Mouse (Mus musculus): ENCODE results near the gene Nck2. TPM values are rescaled to one million over a fixed set of nuclear protein-coding genes. Genes with fewer than 3 reads are reported as not detected.
A peak's percentile ranks its signal among the peaks of the same experiment; 100 is the strongest.
"Not testable (repeated sequence)": the region's sequence is repeated elsewhere in the genome, so short reads cannot be mapped to it uniquely, and the experiment has no call there.

The Nck2 gene
- polyA plus RNA-seq, 1 experiment from 2014 or later: 43.0 TPM

DNA sequence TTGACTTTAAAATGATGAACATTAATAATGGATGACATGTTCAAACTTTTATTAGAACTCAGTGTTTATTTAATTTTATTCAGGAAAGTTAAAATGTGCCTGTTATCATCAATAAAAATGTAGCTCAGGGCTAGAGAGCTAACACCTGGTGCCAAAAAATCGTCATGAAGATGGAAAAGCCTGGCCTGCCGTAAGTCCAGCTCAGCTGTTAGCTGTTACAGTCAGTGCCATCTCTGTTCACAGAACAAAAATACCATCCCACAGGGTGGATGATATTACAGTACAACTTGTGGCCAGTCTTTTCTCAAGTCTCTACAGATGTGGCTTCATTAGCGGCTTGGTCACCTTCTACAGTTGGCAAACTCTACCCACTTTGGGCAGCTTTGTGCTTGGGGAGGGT is 106.1 kb downstream of the Nck2 start:
- 70% methylated on average over 3 of the region's 3 CpGs for WGBS
- H3K36me3 ChIP-seq (ENCODE audit: insufficient read depth, low read length): no peaks in the 10 kb centered on the region
- peaks cover 8% of the 10 kb centered on the region; the same call in 1 of the 2 replicates for H3K4me1 ChIP-seq (replicated peaks; ENCODE audit: insufficient read depth, low read length)
- no peak for TF ChIP-seq CTCF (IDR thresholded peaks at IDR 0.05; ENCODE audit: low read depth)
- DNase-seq (ENCODE audit: low spot score) (no peak), ATAC-seq (replicated peaks; ENCODE audit: low FRiP score, low read depth) (no peak)
- no peak overlapping the region for H3K27ac ChIP-seq
- H3K4me2 ChIP-seq (ENCODE audit: low read length): no peak overlapping the region
- H3K4me3 ChIP-seq (replicated peaks; ENCODE audit: low read depth, low read length): no peak overlapping the region
- H3K9ac ChIP-seq (ENCODE audit: low read depth, low read length): no peak overlapping the region
- no peaks in the 10 kb centered on the region for H3K9me3 ChIP-seq (replicated peaks; ENCODE audit: low read length)
- no peaks in the 10 kb centered on the region for H3K27me3 ChIP-seq (ENCODE audit: insufficient read depth, low read length)

- H3K27me3 ChIP-seq (ENCODE audit: insufficient read depth, low read length); DNase-seq (ENCODE audit: low spot score); ATAC-seq (replicated peaks; ENCODE audit: low FRiP score, low read depth); H3K27ac ChIP-seq; H3K4me2 ChIP-seq (ENCODE audit: low read length); H3K4me3 ChIP-seq (replicated peaks; ENCODE audit: low read depth, low read length); H3K36me3 ChIP-seq (ENCODE audit: insufficient read depth, low read length); H3K9ac ChIP-seq (ENCODE audit: low read depth, low read length); H3K9me3 ChIP-seq (replicated peaks; ENCODE audit: low read length); H3K4me1 ChIP-seq (replicated peaks; ENCODE audit: insufficient read depth, low read length): not testable (repeated sequence)
- 84% methylated on average over 37 of the region's 37 CpGs for WGBS
These were observed 109.8 kb downstream of the Nck2 start for GRCm38 (mm10) chr1:43553989-43554679.

DNA sequence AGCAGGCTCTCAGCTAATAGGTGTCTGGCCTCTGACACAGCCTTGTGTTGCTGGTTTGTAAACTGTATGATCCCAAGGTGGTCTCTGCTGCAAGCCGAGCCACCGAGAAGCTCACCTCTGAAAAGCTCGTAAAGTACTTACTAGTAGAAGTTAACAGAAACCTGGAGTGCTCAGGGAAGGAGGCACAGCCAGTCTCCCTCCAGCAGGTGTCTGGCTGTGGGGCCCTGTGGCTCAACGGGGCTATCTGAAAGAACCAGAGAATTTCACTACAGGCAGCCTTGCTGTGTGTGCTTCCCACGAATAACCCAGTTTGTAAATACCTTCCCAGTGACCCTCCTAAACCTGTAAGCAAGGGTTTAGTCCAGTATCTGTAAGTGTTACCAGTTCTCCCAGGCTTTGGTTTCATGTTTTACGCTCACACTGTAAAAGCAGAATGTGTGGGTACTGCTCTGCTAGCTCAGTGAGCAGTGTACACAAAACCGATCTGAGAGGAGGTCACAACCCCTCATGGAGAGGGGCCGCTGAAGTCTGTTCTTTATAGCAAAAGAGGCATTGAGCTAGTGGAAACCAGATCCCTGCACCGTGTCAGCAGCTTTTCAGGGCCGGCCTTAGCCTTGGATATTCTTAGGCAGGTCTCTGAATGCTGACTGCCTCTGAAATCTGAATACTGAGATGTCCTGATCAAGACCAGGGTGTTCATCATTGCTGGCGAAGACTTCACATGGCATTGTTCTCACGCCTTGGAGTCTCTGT is 111.0 kb downstream of the Nck2 start:
- DNase-seq (ENCODE audit: low spot score): peak; percentile 86
- no peak overlapping the region for H3K4me2 ChIP-seq (ENCODE audit: low read length)
- H3K9ac ChIP-seq (ENCODE audit: low read depth, low read length): no peak overlapping the region
- WGBS: 34% methylated on average over 12 of the region's 12 CpGs
- no peaks in the 10 kb centered on the region for H3K36me3 ChIP-seq (ENCODE audit: insufficient read depth, low read length)
- TF ChIP-seq CTCF (IDR thresholded peaks at IDR 0.05; ENCODE audit: low read depth): no peak
- H3K4me1 ChIP-seq (replicated peaks; ENCODE audit: insufficient read depth, low read length): no peaks in the 10 kb centered on the region
- H3K27me3 ChIP-seq (ENCODE audit: insufficient read depth, low read length): no peaks in the 10 kb centered on the region
- H3K27ac ChIP-seq: peak overlapping the region; percentile 47; the same call in 1 of the 2 replicates
- no peaks in the 10 kb centered on the region for H3K9me3 ChIP-seq (replicated peaks; ENCODE audit: low read length)
- H3K4me3 ChIP-seq (replicated peaks; ENCODE audit: low read depth, low read length): no peak overlapping the region
- ATAC-seq (replicated peaks; ENCODE audit: low FRiP score, low read depth): peak; percentile 76

- TF ChIP-seq CTCF (IDR thresholded peaks at IDR 0.05; ENCODE audit: low read depth): no peak
- H3K36me3 ChIP-seq (ENCODE audit: insufficient read depth, low read length): no peaks in the 10 kb centered on the region
- H3K27ac ChIP-seq: no peak overlapping the region
- H3K9ac ChIP-seq (ENCODE audit: low read depth, low read length): no peak overlapping the region
- H3K4me1 ChIP-seq (replicated peaks; ENCODE audit: insufficient read depth, low read length): no peaks in the 10 kb centered on the region
- no peak overlapping the region for H3K4me3 ChIP-seq (replicated peaks; ENCODE audit: low read depth, low read length)
- H3K9me3 ChIP-seq (replicated peaks; ENCODE audit: low read length): no peaks in the 10 kb centered on the region
- no peaks in the 10 kb centered on the region for H3K27me3 ChIP-seq (ENCODE audit: insufficient read depth, low read length)
- WGBS: 88% methylated on average over 3 of the region's 3 CpGs
- ATAC-seq (replicated peaks; ENCODE audit: low FRiP score, low read depth): no peak
- H3K4me2 ChIP-seq (ENCODE audit: low read length): no peak overlapping the region
- DNase-seq (ENCODE audit: low spot score): no peak
These were observed 114.0 kb downstream of the Nck2 start for GRCm38 (mm10) chr1:43558329-43558728.

- Histone ChIP-seq H3K27me3 (ENCODE audit: insufficient read depth, low read length) (no peaks in the 10 kb centered on the region), H3K4me1 (replicated peaks; ENCODE audit: insufficient read depth, low read length) (no peaks in the 10 kb centered on the region), H3K4me3 (replicated peaks; ENCODE audit: low read depth, low read length) (no peak overlapping the region), H3K9ac (ENCODE audit: low read depth, low read length) (no peak overlapping the region), H3K4me2 (ENCODE audit: low read length) (no peak overlapping the region), H3K9me3 (replicated peaks; ENCODE audit: low read length) (no peaks in the 10 kb centered on the region), H3K36me3 (ENCODE audit: insufficient read depth, low read length) (no peaks in the 10 kb centered on the region), H3K27ac (no peak overlapping the region)
- no peak for ATAC-seq (replicated peaks; ENCODE audit: low FRiP score, low read depth)
- no peak for TF ChIP-seq CTCF (IDR thresholded peaks at IDR 0.05; ENCODE audit: low read depth)
- no peak for DNase-seq (ENCODE audit: low spot score)
- 83% methylated on average over 5 of the region's 5 CpGs for WGBS
These were observed 114.8 kb downstream of the Nck2 start for GRCm38 (mm10) chr1:43559043-43559692.

DNA sequence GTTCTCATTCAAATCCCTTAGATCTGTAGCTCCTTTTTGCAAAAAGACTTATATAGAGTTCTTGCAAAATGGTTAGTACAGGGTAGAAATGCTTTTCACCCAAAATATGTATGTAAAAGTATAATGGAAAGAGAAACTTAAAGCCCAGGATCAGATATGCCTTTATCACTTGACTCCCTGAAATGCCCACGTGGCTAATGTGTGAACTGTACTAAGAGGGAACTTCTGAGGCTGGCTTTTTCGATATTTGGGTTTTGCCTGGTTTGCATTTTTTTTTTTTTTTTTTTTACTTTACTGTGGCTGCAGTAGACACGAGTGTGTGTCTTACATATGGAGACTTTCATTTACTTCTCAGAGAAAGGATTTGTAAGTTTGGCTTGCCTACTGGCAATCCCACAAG is 116.7 kb downstream of the Nck2 start:
- Histone ChIP-seq H3K4me1 (replicated peaks; ENCODE audit: insufficient read depth, low read length) (no peaks in the 10 kb centered on the region), H3K9ac (ENCODE audit: low read depth, low read length) (no peak overlapping the region), H3K36me3 (ENCODE audit: insufficient read depth, low read length) (no peaks in the 10 kb centered on the region), H3K4me2 (ENCODE audit: low read length) (no peak overlapping the region), H3K4me3 (replicated peaks; ENCODE audit: low read depth, low read length) (no peak overlapping the region), H3K27me3 (ENCODE audit: insufficient read depth, low read length) (no peaks in the 10 kb centered on the region), H3K27ac (no peak overlapping the region), H3K9me3 (replicated peaks; ENCODE audit: low read length) (no peaks in the 10 kb centered on the region)
- 84% methylated on average over 3 of the region's 3 CpGs for WGBS
- ATAC-seq (replicated peaks; ENCODE audit: low FRiP score, low read depth) (no peak), DNase-seq (ENCODE audit: low spot score) (no peak)
- TF ChIP-seq CTCF (IDR thresholded peaks at IDR 0.05; ENCODE audit: low read depth): no peak

Measured in kidney, postnatal 0 days (tissue).